Mouse (Mus musculus): ENCODE measurements around the gene Cideb. TPM values are rescaled to one million over a fixed set of nuclear protein-coding genes. Genes with fewer than 3 reads are reported as not detected.
"Not testable (repeated sequence)": the region's sequence is repeated elsewhere in the genome, so short reads cannot be mapped to it uniquely, and the experiment has no call there.

Gene Cideb
- polyA plus RNA-seq, 1 experiment from 2014 or later = 8.1 TPM

- H3K9me3 ChIP-seq (ENCODE audit: control insufficient read depth, low read length); H3K4me1 ChIP-seq (replicated peaks; ENCODE audit: control insufficient read depth, insufficient read depth, low read length); H3K27me3 ChIP-seq (replicated peaks; ENCODE audit: control insufficient read depth, insufficient read depth, low read length); H3K9ac ChIP-seq (ENCODE audit: low read length); H3K27ac ChIP-seq (ENCODE audit: low read depth): not testable (repeated sequence)
- Histone ChIP-seq H3K36me3 (ENCODE audit: control insufficient read depth, insufficient read depth, low read length) (peaks cover 12% of the 10 kb centered on the region), H3K4me2 (ENCODE audit: low read length) (peak overlapping the region; percentile 44), H3K4me3 (ENCODE audit: low read depth, low read length) (peak overlapping the region; percentile 21; the same call in 1 of the 2 replicates)
- WGBS = 2% methylated on average over 5 of the region's 6 CpGs
- ATAC-seq (replicated peaks; ENCODE audit: low FRiP score, low TSS enrichment, low read depth) (peak; percentile 9; the same call in 1 of the 2 replicates), DNase-seq (ENCODE audit: low spot score) (peak; percentile 96)
Measured at GRCm38 (mm10) chr14:55760156-55760555, 1.9 kb upstream of the Cideb start.

GRCm38 (mm10) chr14:55757566-55757965, 692 bp downstream of the Cideb start:
- ATAC-seq (replicated peaks; ENCODE audit: low FRiP score, low TSS enrichment, low read depth) = no peak
- no peak overlapping the region for H3K4me2 ChIP-seq (ENCODE audit: low read length)

GRCm38 (mm10) chr14:55747051-55747847, 11.0 kb downstream of the Cideb start:
- Histone ChIP-seq H3K27me3 (replicated peaks; ENCODE audit: control insufficient read depth, insufficient read depth, low read length) (no peaks in the 10 kb centered on the region), H3K4me3 (ENCODE audit: low read depth, low read length) (peak overlapping the region; percentile 95; the same call in 1 of the 2 replicates), H3K4me2 (ENCODE audit: low read length) (peak overlapping the region; percentile 99; the same call in 1 of the 2 replicates), H3K27ac (ENCODE audit: low read depth) (no peak overlapping the region), H3K9ac (ENCODE audit: low read length) (no peak overlapping the region), H3K36me3 (ENCODE audit: control insufficient read depth, insufficient read depth, low read length) (peaks cover 55% of the 10 kb centered on the region), H3K4me1 (replicated peaks; ENCODE audit: control insufficient read depth, insufficient read depth, low read length) (peaks cover 27% of the 10 kb centered on the region), H3K9me3 (ENCODE audit: control insufficient read depth, low read length) (no peaks in the 10 kb centered on the region)
- 87% methylated on average over 10 of the region's 10 CpGs for WGBS
- DNase-seq (ENCODE audit: low spot score) = no peak
- ATAC-seq (replicated peaks; ENCODE audit: low FRiP score, low TSS enrichment, low read depth) = no peak

More at GRCm38 (mm10) chr14:55757566-55757965, 692 bp downstream of the Cideb start:
- H3K9ac ChIP-seq (ENCODE audit: low read length) = no peak overlapping the region
- no peaks in the 10 kb centered on the region; the same call in 1 of the 2 replicates for H3K4me1 ChIP-seq (replicated peaks; ENCODE audit: control insufficient read depth, insufficient read depth, low read length)
- 0 out of 2 replicates have a peak overlapping the region, but pooled peaks have one; percentile 22 for H3K27ac ChIP-seq (ENCODE audit: low read depth)
- DNase-seq (ENCODE audit: low spot score) = no peak
- H3K4me3 ChIP-seq (ENCODE audit: low read depth, low read length) = no peak overlapping the region
- 77% methylated on average over 6 of the region's 6 CpGs for WGBS
- no peaks in the 10 kb centered on the region for H3K9me3 ChIP-seq (ENCODE audit: control insufficient read depth, low read length)
- peaks cover 9% of the 10 kb centered on the region for H3K27me3 ChIP-seq (replicated peaks; ENCODE audit: control insufficient read depth, insufficient read depth, low read length)
- H3K36me3 ChIP-seq (ENCODE audit: control insufficient read depth, insufficient read depth, low read length) = peaks cover 38% of the 10 kb centered on the region

GRCm38 (mm10) chr14:55745861-55746237, 12.4 kb downstream of the Cideb start:
- Histone ChIP-seq H3K36me3 (ENCODE audit: control insufficient read depth, insufficient read depth, low read length) (peaks cover 52% of the 10 kb centered on the region), H3K4me2 (ENCODE audit: low read length) (peak overlapping the region; percentile 99), H3K27me3 (replicated peaks; ENCODE audit: control insufficient read depth, insufficient read depth, low read length) (no peaks in the 10 kb centered on the region), H3K4me1 (replicated peaks; ENCODE audit: control insufficient read depth, insufficient read depth, low read length) (peaks cover 27% of the 10 kb centered on the region), H3K27ac (ENCODE audit: low read depth) (0 out of 2 replicates have a peak overlapping the region, but pooled peaks have one; percentile 38), H3K4me3 (ENCODE audit: low read depth, low read length) (peak overlapping the region; percentile 95), H3K9ac (ENCODE audit: low read length) (peak overlapping the region; percentile 81), H3K9me3 (ENCODE audit: control insufficient read depth, low read length) (no peaks in the 10 kb centered on the region)
- WGBS = under 1% methylated on average over 31 of the region's 31 CpGs
- ATAC-seq (replicated peaks; ENCODE audit: low FRiP score, low TSS enrichment, low read depth) (no peak), DNase-seq (ENCODE audit: low spot score) (no peak)

- H3K4me2 ChIP-seq (ENCODE audit: low read length) = peak within 1 kb of the TSS; percentile 99
- H3K27ac ChIP-seq (ENCODE audit: low read depth) = 0 out of 2 replicates have a peak within 1 kb of the TSS, but pooled peaks have one; percentile 38
- H3K4me1 ChIP-seq (replicated peaks; ENCODE audit: control insufficient read depth, insufficient read depth, low read length) = peaks cover 27% of the 10 kb centered on the region
- peaks cover 52% of the 10 kb centered on the region for H3K36me3 ChIP-seq (ENCODE audit: control insufficient read depth, insufficient read depth, low read length)
- DNase-seq (ENCODE audit: low spot score) (peak; percentile 99), ATAC-seq (replicated peaks; ENCODE audit: low FRiP score, low TSS enrichment, low read depth) (peak; percentile 90)
- no peaks in the 10 kb centered on the region for H3K9me3 ChIP-seq (ENCODE audit: control insufficient read depth, low read length)
- H3K4me3 ChIP-seq (ENCODE audit: low read depth, low read length) = peak within 1 kb of the TSS; percentile 95
- H3K9ac ChIP-seq (ENCODE audit: low read length) = peak within 1 kb of the TSS; percentile 81
- 2% methylated on average over 46 of the region's 48 CpGs for WGBS
- H3K27me3 ChIP-seq (replicated peaks; ENCODE audit: control insufficient read depth, insufficient read depth, low read length) = no peaks in the 10 kb centered on the region
Measured at GRCm38 (mm10) chr14:55745180-55745860, 12.9 kb downstream of the Cideb start, which contains the start of the genes Dhrs1 and Nop9. TSS of gene Dhrs1 (minus strand) at chr14:55745690. TSS of gene Nop9 (plus strand) at chr14:55745693.

- Histone ChIP-seq H3K27me3 (replicated peaks; ENCODE audit: control insufficient read depth, insufficient read depth, low read length) (no peaks in the 10 kb centered on the region), H3K4me3 (ENCODE audit: low read depth, low read length) (no peak overlapping the region; the same call in 1 of the 2 replicates), H3K9me3 (ENCODE audit: control insufficient read depth, low read length) (no peaks in the 10 kb centered on the region), H3K9ac (ENCODE audit: low read length) (no peak overlapping the region), H3K4me1 (replicated peaks; ENCODE audit: control insufficient read depth, insufficient read depth, low read length) (peaks cover 27% of the 10 kb centered on the region), H3K36me3 (ENCODE audit: control insufficient read depth, insufficient read depth, low read length) (peaks cover 54% of the 10 kb centered on the region), H3K27ac (ENCODE audit: low read depth) (no peak overlapping the region), H3K4me2 (ENCODE audit: low read length) (peak overlapping the region; percentile 21; the same call in 1 of the 2 replicates)
- DNase-seq (ENCODE audit: low spot score) (peak; percentile 98), ATAC-seq (replicated peaks; ENCODE audit: low FRiP score, low TSS enrichment, low read depth) (peak; percentile 40)
- WGBS = 18% methylated on average over 10 of the region's 10 CpGs
Measured at GRCm38 (mm10) chr14:55743711-55744110, 14.5 kb downstream of the Cideb start.

- 80% methylated on average over 9 of the region's 9 CpGs for WGBS
- H3K27ac ChIP-seq (ENCODE audit: low read depth) = no peak overlapping the region
- H3K9ac ChIP-seq (ENCODE audit: low read length) = no peak overlapping the region
- H3K4me2 ChIP-seq (ENCODE audit: low read length) = no peak overlapping the region
- no peaks in the 10 kb centered on the region for H3K27me3 ChIP-seq (replicated peaks; ENCODE audit: control insufficient read depth, insufficient read depth, low read length)
- peaks cover 39% of the 10 kb centered on the region for H3K36me3 ChIP-seq (ENCODE audit: control insufficient read depth, insufficient read depth, low read length)
- no peak overlapping the region for H3K4me3 ChIP-seq (ENCODE audit: low read depth, low read length)
- no peak for DNase-seq (ENCODE audit: low spot score)
- H3K4me1 ChIP-seq (replicated peaks; ENCODE audit: control insufficient read depth, insufficient read depth, low read length) = peaks cover 4% of the 10 kb centered on the region; the same call in 1 of the 2 replicates
- ATAC-seq (replicated peaks; ENCODE audit: low FRiP score, low TSS enrichment, low read depth) = no peak
- no peaks in the 10 kb centered on the region for H3K9me3 ChIP-seq (ENCODE audit: control insufficient read depth, low read length)
Measured at GRCm38 (mm10) chr14:55737086-55737687, 21.1 kb downstream of the Cideb start.

GRCm38 (mm10) chr14:55735758-55736157, 22.5 kb downstream of the Cideb start:
- Histone ChIP-seq H3K27ac (ENCODE audit: low read depth) (peak overlapping the region; percentile 22), H3K36me3 (ENCODE audit: control insufficient read depth, insufficient read depth, low read length) (peaks cover 27% of the 10 kb centered on the region), H3K27me3 (replicated peaks; ENCODE audit: control insufficient read depth, insufficient read depth, low read length) (no peaks in the 10 kb centered on the region), H3K4me1 (replicated peaks; ENCODE audit: control insufficient read depth, insufficient read depth, low read length) (peaks cover 4% of the 10 kb centered on the region; the same call in 1 of the 2 replicates), H3K9me3 (ENCODE audit: control insufficient read depth, low read length) (no peaks in the 10 kb centered on the region), H3K9ac (ENCODE audit: low read length) (no peak overlapping the region), H3K4me3 (ENCODE audit: low read depth, low read length) (no peak overlapping the region), H3K4me2 (ENCODE audit: low read length) (no peak overlapping the region)
- 73% methylated on average over 4 of the region's 4 CpGs for WGBS
- DNase-seq (ENCODE audit: low spot score) (no peak), ATAC-seq (replicated peaks; ENCODE audit: low FRiP score, low TSS enrichment, low read depth) (no peak)
